Mouse (Mus musculus) heart, adult 2 months (tissue): ENCODE measurements at regions not wholly inside any gene's neighbourhood (a gene's known extent, or its start where the extent isn't known, plus 50 kb on each side); places are given as distances from the start of the nearest gene placed in this dataset.
A peak's percentile ranks its signal among the peaks of the same experiment; 100 is the strongest.

ENCODE experiments used
- DNase-seq, 2 experiments: peaks; one replicate each; pipeline ENCODE4 v3.0.0; 2021
- H3K27ac ChIP-seq: fragments of 200-600 bp; 2 replicates; pipeline ENCODE4 v1.8.1; 2022
- H3K27me3 ChIP-seq: fragments of 200-500 bp; 2 replicates; pipeline ENCODE4 v1.6.1; 2012; ENCODE audit warnings: mild to moderate bottlenecking, low read length, inconsistent platforms, mixed read lengths; ENCODE audit not compliant: control insufficient read depth, insufficient read depth
- H3K36me3 ChIP-seq: fragments of 200-500 bp; 2 replicates; pipeline ENCODE4 v1.6.1; 2012; ENCODE audit warnings: low read length, inconsistent platforms; ENCODE audit not compliant: control insufficient read depth, insufficient read depth
- H3K4me1 ChIP-seq: fragments of 200-500 bp; 2 replicates; pipeline ENCODE4 v1.6.1; 2011; ENCODE audit warnings: low read length; ENCODE audit not compliant: control insufficient read depth, insufficient read depth
- H3K4me3 ChIP-seq: fragments of 200-600 bp; 2 replicates; pipeline ENCODE4 v1.8.1; 2022
- H3K79me2 ChIP-seq: fragments of 200-500 bp; replicated peaks from 2 replicates; pipeline ENCODE4 v1.6.1; 2012; ENCODE audit warnings: mild to moderate bottlenecking, inconsistent platforms, low read length, moderate library complexity, mixed read lengths; ENCODE audit not compliant: control insufficient read depth, insufficient read depth
- H3K9ac ChIP-seq: fragments of 200-500 bp; 2 replicates; pipeline ENCODE4 v1.6.1; 2012; ENCODE audit warnings: low read depth, mild to moderate bottlenecking, control low read depth, inconsistent platforms, low read length, mixed read lengths
- CTCF ChIP-seq: fragments of 200-600 bp; IDR thresholded peaks from 2 replicates; pipeline ENCODE4 v1.8.1; 2022; ENCODE audit warnings: antibody characterized with exemption, mild to moderate bottlenecking, moderate library complexity
- EP300 ChIP-seq: fragments of 200-500 bp; IDR thresholded peaks from 2 replicates; pipeline ENCODE4 v1.6.1; 2011; ENCODE audit warnings: low read depth, low read length, control low read depth; ENCODE audit not compliant: insufficient read depth
- POLR2A ChIP-seq: fragments of 200-500 bp; IDR thresholded peaks from 2 replicates; pipeline ENCODE4 v1.6.1; 2011; ENCODE audit warnings: mild to moderate bottlenecking, low read depth, low read length, control low read depth; ENCODE audit not compliant: insufficient read depth
- WGBS: fragments of 180-500 bp; shearing (Covaris S2); methylation state at CpG from one replicate; pipeline ENCODE4 v1.1.7; 2018; 5-methylcytosine and 5-hydroxymethylcytosine counted together
- intact Hi-C: fragments of 180-260 bp; cut with DNase I; formaldehyde crosslinking; loops from one replicate; pipeline ENCODE4 v1.15.1; 2025

- H3K79me2 ChIP-seq: no peaks in the 10 kb centered on the region
- TF ChIP-seq EP300 (no peak), POLR2A (no peak), CTCF (no peak)
- no peak for DNase-seq
- H3K9ac ChIP-seq: no peak overlapping the region
- intact Hi-C loops: no loop called here
- H3K36me3 ChIP-seq: no peaks in the 10 kb centered on the region
- no peak overlapping the region for H3K27ac ChIP-seq
- no peaks in the 10 kb centered on the region for H3K4me1 ChIP-seq
- H3K27me3 ChIP-seq: no peaks in the 10 kb centered on the region
- WGBS: 38% methylated on average over 6 of the region's 6 CpGs
- no peak overlapping the region for H3K4me3 ChIP-seq
Measured at GRCm38 (mm10) chr1:73743737-73744554, 380.3 kb downstream of the Tns1 start.

GRCm38 (mm10) chr1:73737083-73737482 is 387.2 kb downstream of the Tns1 start:
- H3K36me3 ChIP-seq: no peaks in the 10 kb centered on the region
- H3K27me3 ChIP-seq: no peaks in the 10 kb centered on the region
- no peak overlapping the region for H3K4me3 ChIP-seq
- H3K79me2 ChIP-seq: no peaks in the 10 kb centered on the region
- no peaks in the 10 kb centered on the region for H3K4me1 ChIP-seq
- intact Hi-C loops: loop anchor here (5.0 to 10.0 kb wide), 4 partner anchors 75 to 870 kb away; no protein-coding TSS in a partner anchor
- H3K9ac ChIP-seq: no peak overlapping the region
- H3K27ac ChIP-seq: no peak overlapping the region
- peak; percentile 41 to 62 for DNase-seq
- peak; percentile 72 for TF ChIP-seq CTCF
- no peak for TF ChIP-seq POLR2A

GRCm38 (mm10) chr1:73728377-73728776 is 395.9 kb downstream of the Tns1 start:
- H3K4me3 ChIP-seq: no peak overlapping the region
- H3K9ac ChIP-seq: no peak overlapping the region
- no peaks in the 10 kb centered on the region for H3K79me2 ChIP-seq
- DNase-seq: no peak
- 80% methylated on average over 1 of the region's 1 CpGs for WGBS
- H3K27me3 ChIP-seq: no peaks in the 10 kb centered on the region
- intact Hi-C loops: no loop called here
- H3K4me1 ChIP-seq: peaks cover 3% of the 10 kb centered on the region
- no peak for TF ChIP-seq CTCF
- no peak for TF ChIP-seq POLR2A
- TF ChIP-seq EP300: no peak
- no peak overlapping the region for H3K27ac ChIP-seq
- H3K36me3 ChIP-seq: no peaks in the 10 kb centered on the region

GRCm38 (mm10) chr1:73727781-73728180 is 396.5 kb downstream of the Tns1 start:
- no peak overlapping the region for H3K9ac ChIP-seq
- no peaks in the 10 kb centered on the region for H3K27me3 ChIP-seq
- H3K4me3 ChIP-seq: no peak overlapping the region
- no peaks in the 10 kb centered on the region for H3K79me2 ChIP-seq
- no peak for DNase-seq
- H3K27ac ChIP-seq: no peak overlapping the region
- H3K4me1 ChIP-seq: peaks cover 3% of the 10 kb centered on the region
- intact Hi-C loops: no loop called here
- TF ChIP-seq POLR2A (no peak), CTCF (no peak), EP300 (no peak)
- H3K36me3 ChIP-seq: no peaks in the 10 kb centered on the region

- intact Hi-C loops: no loop called here
- Histone ChIP-seq H3K4me1 (peaks cover 6% of the 10 kb centered on the region), H3K79me2 (no peaks in the 10 kb centered on the region), H3K4me3 (no peak overlapping the region), H3K27me3 (no peaks in the 10 kb centered on the region), H3K36me3 (no peaks in the 10 kb centered on the region), H3K27ac (no peak overlapping the region), H3K9ac (no peak overlapping the region)
- WGBS: 95% methylated on average over 2 of the region's 2 CpGs
- no peak for DNase-seq
- TF ChIP-seq EP300 (no peak), CTCF (no peak), POLR2A (no peak)
Measured at GRCm38 (mm10) chr1:73726658-73727057, 397.6 kb downstream of the Tns1 start.

- Histone ChIP-seq H3K27ac (no peak overlapping the region), H3K4me1 (peaks cover 6% of the 10 kb centered on the region), H3K79me2 (no peaks in the 10 kb centered on the region), H3K36me3 (no peaks in the 10 kb centered on the region), H3K27me3 (no peaks in the 10 kb centered on the region), H3K9ac (no peak overlapping the region), H3K4me3 (no peak overlapping the region)
- TF ChIP-seq CTCF: no peak
- TF ChIP-seq POLR2A: no peak
- TF ChIP-seq EP300: no peak
- DNase-seq: peak in 1 of 2 experiments; percentile 33
- WGBS: 82% methylated on average over 1 of the region's 1 CpGs
- intact Hi-C loops: no loop called here
Measured at GRCm38 (mm10) chr1:73725486-73725885, 398.8 kb downstream of the Tns1 start.
